Mouse (Mus musculus): ENCODE data around the gene Tbc1d7. TPM values are rescaled to one million over a fixed set of nuclear protein-coding genes. Genes with fewer than 3 reads are reported as not detected.

Tbc1d7 gene
- polyA plus RNA-seq, 1 experiment from 2014 or later, result 12.9 TPM

- no peaks in the 10 kb centered on the region for H3K36me3 ChIP-seq (replicated peaks; ENCODE audit: insufficient read depth, low read length)
- H3K9ac ChIP-seq (replicated peaks), result no peak overlapping the region
- no peak for TF ChIP-seq EP300 (IDR thresholded peaks at IDR 0.05; ENCODE audit: low read depth)
- no peak for TF ChIP-seq CTCF (IDR thresholded peaks at IDR 0.05; ENCODE audit: low read depth)
- no peaks in the 10 kb centered on the region for H3K9me3 ChIP-seq (ENCODE audit: low read length)
- 79% methylated on average over 7 of the region's 7 CpGs for WGBS (ENCODE audit: insufficient replicate concordance)
- ATAC-seq (no peak), DNase-seq (no peak)
- H3K4me1 ChIP-seq (ENCODE audit: insufficient read depth), result peaks cover 5% of the 10 kb centered on the region
- no peak overlapping the region for H3K27ac ChIP-seq (ENCODE audit: low read depth)
- H3K27me3 ChIP-seq (ENCODE audit: insufficient read depth, low read length), result no peaks in the 10 kb centered on the region
- H3K4me3 ChIP-seq (ENCODE audit: low read depth, low read length), result no peak overlapping the region
- no peak overlapping the region for H3K4me2 ChIP-seq (ENCODE audit: low read depth, low read length)
Measured at GRCm38 (mm10) chr13:43177317-43177716, 6.0 kb upstream of the Tbc1d7 start.

GRCm38 (mm10) chr13:43176676-43177075, 5.4 kb upstream of the Tbc1d7 start:
- no peak overlapping the region for H3K27ac ChIP-seq (ENCODE audit: low read depth)
- no peak overlapping the region for H3K4me3 ChIP-seq (ENCODE audit: low read depth, low read length)
- no peak for TF ChIP-seq CTCF (IDR thresholded peaks at IDR 0.05; ENCODE audit: low read depth)
- TF ChIP-seq EP300 (IDR thresholded peaks at IDR 0.05; ENCODE audit: low read depth), result no peak
- H3K36me3 ChIP-seq (replicated peaks; ENCODE audit: insufficient read depth, low read length), result no peaks in the 10 kb centered on the region
- H3K9ac ChIP-seq (replicated peaks), result no peak overlapping the region
- peaks cover 11% of the 10 kb centered on the region for H3K4me1 ChIP-seq (ENCODE audit: insufficient read depth)
- DNase-seq (no peak), ATAC-seq (no peak)
- H3K9me3 ChIP-seq (ENCODE audit: low read length), result no peaks in the 10 kb centered on the region
- WGBS (ENCODE audit: insufficient replicate concordance), result 82% methylated on average over 3 of the region's 3 CpGs
- H3K27me3 ChIP-seq (ENCODE audit: insufficient read depth, low read length), result no peaks in the 10 kb centered on the region
- no peak overlapping the region for H3K4me2 ChIP-seq (ENCODE audit: low read depth, low read length)

- DNase-seq (peak; percentile 75), ATAC-seq (no peak)
- Histone ChIP-seq H3K27ac (ENCODE audit: low read depth) (no peak overlapping the region), H3K4me2 (ENCODE audit: low read depth, low read length) (no peak overlapping the region; the same call in 1 of the 2 replicates), H3K4me3 (ENCODE audit: low read depth, low read length) (no peak overlapping the region), H3K4me1 (ENCODE audit: insufficient read depth) (peaks cover 8% of the 10 kb centered on the region), H3K27me3 (ENCODE audit: insufficient read depth, low read length) (no peaks in the 10 kb centered on the region), H3K9ac (replicated peaks) (no peak overlapping the region), H3K36me3 (replicated peaks; ENCODE audit: insufficient read depth, low read length) (no peaks in the 10 kb centered on the region), H3K9me3 (ENCODE audit: low read length) (no peaks in the 10 kb centered on the region)
- WGBS (ENCODE audit: insufficient replicate concordance), result 16% methylated on average over 9 of the region's 9 CpGs
- TF ChIP-seq CTCF (IDR thresholded peaks at IDR 0.05; ENCODE audit: low read depth), result peak; percentile 89
- TF ChIP-seq EP300 (IDR thresholded peaks at IDR 0.05; ENCODE audit: low read depth), result no peak
Measured at GRCm38 (mm10) chr13:43173262-43173661, 2.0 kb upstream of the Tbc1d7 start.

DNA sequence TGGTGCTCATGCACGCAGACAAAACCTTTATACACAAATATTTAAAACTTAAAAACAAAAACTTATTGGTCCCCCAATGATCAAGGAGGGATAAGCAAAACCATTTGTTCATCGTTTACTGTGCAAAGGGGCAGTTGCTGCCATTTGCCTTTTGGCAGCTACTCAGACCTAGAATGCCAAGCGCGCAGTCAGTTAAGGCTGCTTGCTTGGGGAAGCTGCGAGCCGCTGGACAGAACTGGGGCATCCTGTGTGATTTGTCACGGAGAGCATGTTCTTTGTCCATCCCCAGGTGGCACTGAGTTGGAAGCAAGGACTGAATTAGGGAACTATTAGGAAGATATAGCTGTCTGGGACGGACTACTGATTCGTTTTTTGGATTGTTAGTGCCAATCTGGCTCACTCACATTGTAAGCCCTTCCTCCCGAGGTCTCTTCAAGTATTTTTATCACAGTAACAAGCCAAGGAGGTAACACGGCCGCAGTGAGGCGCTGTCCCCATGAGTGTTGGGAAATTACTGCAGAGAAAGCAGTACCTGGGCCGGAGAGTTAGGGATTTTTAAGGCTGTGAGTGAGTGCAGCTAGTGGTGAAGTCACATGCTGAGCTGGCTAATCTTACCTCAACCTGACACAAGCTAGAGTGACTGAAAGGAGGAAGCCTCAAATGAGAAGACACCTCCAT, 874 bp upstream of the Tbc1d7 start:
- 39% methylated on average over 14 of the region's 14 CpGs for WGBS (ENCODE audit: insufficient replicate concordance)
- Histone ChIP-seq H3K4me1 (ENCODE audit: insufficient read depth) (peaks cover 8% of the 10 kb centered on the region), H3K4me2 (ENCODE audit: low read depth, low read length) (peak overlapping the region; percentile 92), H3K9me3 (ENCODE audit: low read length) (no peaks in the 10 kb centered on the region), H3K27ac (ENCODE audit: low read depth) (peak overlapping the region; percentile 88; the same call in 1 of the 2 replicates), H3K4me3 (ENCODE audit: low read depth, low read length) (peak overlapping the region; percentile 66), H3K9ac (replicated peaks) (peak overlapping the region; percentile 70; the same call in 1 of the 2 replicates), H3K27me3 (ENCODE audit: insufficient read depth, low read length) (no peaks in the 10 kb centered on the region), H3K36me3 (replicated peaks; ENCODE audit: insufficient read depth, low read length) (no peaks in the 10 kb centered on the region)
- TF ChIP-seq CTCF (IDR thresholded peaks at IDR 0.05; ENCODE audit: low read depth), result peak; percentile 53
- TF ChIP-seq EP300 (IDR thresholded peaks at IDR 0.05; ENCODE audit: low read depth), result no peak
- DNase-seq (peak; percentile 42), ATAC-seq (no peak)

DNA sequence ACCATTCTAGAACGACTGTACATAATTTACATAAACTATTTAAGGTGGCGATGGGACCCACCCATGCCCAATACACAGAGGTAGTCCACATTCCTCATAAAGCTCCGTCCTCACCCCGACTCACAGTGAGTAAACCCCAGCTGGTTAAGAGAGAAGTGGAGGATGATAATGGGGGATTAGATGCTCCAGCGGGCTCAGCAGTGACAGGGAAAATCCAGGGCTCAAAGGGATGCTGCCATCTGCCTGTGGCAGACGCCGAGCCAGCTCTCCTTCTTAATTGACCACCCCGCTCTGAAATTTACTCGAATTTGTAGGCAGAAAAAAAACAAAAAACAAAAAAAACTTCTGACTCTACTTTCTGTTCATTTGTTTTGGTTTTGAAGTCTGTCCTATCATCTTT, 3.6 kb downstream of the Tbc1d7 start:
- H3K9ac ChIP-seq (replicated peaks), result no peak overlapping the region
- no peak for TF ChIP-seq EP300 (IDR thresholded peaks at IDR 0.05; ENCODE audit: low read depth)

DNA sequence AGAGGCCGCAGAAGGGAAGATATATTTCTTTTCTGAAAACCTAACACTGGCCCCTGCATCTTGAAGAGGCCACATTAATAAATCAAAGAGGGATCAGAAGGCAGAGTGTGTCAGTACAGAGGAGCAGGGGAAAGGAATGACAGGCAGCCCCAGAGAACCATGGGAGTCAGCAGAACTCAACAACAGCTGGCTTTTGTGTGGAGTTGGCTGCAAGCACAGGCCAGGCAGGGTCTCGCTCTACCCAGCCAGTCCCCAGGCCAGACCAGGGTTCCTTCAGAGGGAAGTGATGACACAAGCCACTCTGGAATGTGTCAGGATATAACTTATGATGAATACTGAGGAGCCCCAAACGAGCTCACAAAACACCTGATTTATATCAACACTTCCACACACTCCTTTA, 11.9 kb downstream of the Tbc1d7 start:
- no peak for DNase-seq
- WGBS (ENCODE audit: insufficient replicate concordance), result 76% methylated on average over 3 of the region's 3 CpGs
- H3K4me3 ChIP-seq (ENCODE audit: low read depth, low read length), result no peak overlapping the region

More for the DNA sequence above, 3.6 kb downstream of the Tbc1d7 start:
- DNase-seq (no peak), ATAC-seq (no peak)
- Histone ChIP-seq H3K4me1 (ENCODE audit: insufficient read depth) (peaks cover 8% of the 10 kb centered on the region), H3K36me3 (replicated peaks; ENCODE audit: insufficient read depth, low read length) (no peaks in the 10 kb centered on the region), H3K4me2 (ENCODE audit: low read depth, low read length) (no peak overlapping the region), H3K27me3 (ENCODE audit: insufficient read depth, low read length) (no peaks in the 10 kb centered on the region), H3K27ac (ENCODE audit: low read depth) (no peak overlapping the region), H3K4me3 (ENCODE audit: low read depth, low read length) (no peak overlapping the region), H3K9me3 (ENCODE audit: low read length) (no peaks in the 10 kb centered on the region)
- 81% methylated on average over 9 of the region's 9 CpGs for WGBS (ENCODE audit: insufficient replicate concordance)

More for the DNA sequence above, 11.9 kb downstream of the Tbc1d7 start:
- Histone ChIP-seq H3K27ac (ENCODE audit: low read depth) (no peak overlapping the region), H3K4me2 (ENCODE audit: low read depth, low read length) (no peak overlapping the region), H3K4me1 (ENCODE audit: insufficient read depth) (no peaks in the 10 kb centered on the region), H3K27me3 (ENCODE audit: insufficient read depth, low read length) (no peaks in the 10 kb centered on the region), H3K9me3 (ENCODE audit: low read length) (no peaks in the 10 kb centered on the region), H3K36me3 (replicated peaks; ENCODE audit: insufficient read depth, low read length) (peaks cover 1% of the 10 kb centered on the region; the same call in 1 of the 2 replicates), H3K9ac (replicated peaks) (no peak overlapping the region)
- no peak for TF ChIP-seq EP300 (IDR thresholded peaks at IDR 0.05; ENCODE audit: low read depth)
- TF ChIP-seq CTCF (IDR thresholded peaks at IDR 0.05; ENCODE audit: low read depth), result no peak
- ATAC-seq, result no peak
